Mouse (Mus musculus) forebrain, embryonic 15.5 days (tissue): ENCODE data around the gene Celf1. TPM values are rescaled to one million over a fixed set of nuclear protein-coding genes. Genes with fewer than 3 reads are reported as not detected.
A peak's percentile ranks its signal among the peaks of the same experiment; 100 is the strongest.

Source experiments
- ATAC-seq: fragments of 200-750 bp; cut with Nextera tagmentation; replicated peaks from 2 replicates; pipeline ENCODE4 v1.8.0; 2017; ENCODE audit warnings: mild to moderate bottlenecking, moderate TSS enrichment, moderate library complexity
- H3K27ac ChIP-seq: fragments of 300-500 bp; sonication (generic); replicated peaks from 2 replicates; pipeline ENCODE4 v1.5.1; 2015; ENCODE audit warnings: mild to moderate bottlenecking, inconsistent platforms
- H3K27me3 ChIP-seq: fragments of 300-500 bp; sonication (generic); 2 replicates; pipeline ENCODE4 v1.6.1; 2015; ENCODE audit warnings: inconsistent platforms
- H3K36me3 ChIP-seq: fragments of 300-500 bp; sonication (generic); 2 replicates; pipeline ENCODE4 v1.6.1; 2015; ENCODE audit warnings: mild to moderate bottlenecking, inconsistent platforms
- H3K4me1 ChIP-seq: fragments of 300-500 bp; sonication (generic); 2 replicates; pipeline ENCODE4 v1.6.1; 2015; ENCODE audit warnings: inconsistent platforms
- H3K4me2 ChIP-seq: fragments of 300-500 bp; sonication (generic); replicated peaks from 2 replicates; pipeline ENCODE4 v1.6.1; 2015; ENCODE audit warnings: mild to moderate bottlenecking, inconsistent platforms
- H3K4me3 ChIP-seq: fragments of 300-500 bp; sonication (generic); 2 replicates; pipeline ENCODE4 v1.5.1; 2015; ENCODE audit warnings: mild to moderate bottlenecking, inconsistent platforms
- H3K9ac ChIP-seq: fragments of 300-500 bp; sonication (generic); replicated peaks from 2 replicates; pipeline ENCODE4 v1.6.1; 2015; ENCODE audit warnings: mild to moderate bottlenecking, inconsistent platforms
- H3K9me3 ChIP-seq: fragments of 300-500 bp; sonication (generic); 2 replicates; pipeline ENCODE4 v1.6.1; 2016; ENCODE audit warnings: inconsistent platforms
- WGBS: fragments of 180-500 bp; shearing (Covaris S2); methylation state at CpG from one replicate; pipeline ENCODE4 v1.1.7; 2015; ENCODE audit warnings: mixed read lengths; 5-methylcytosine and 5-hydroxymethylcytosine counted together
- polyA plus RNA-seq: library from polyadenylated mRNA; unstranded; fragments of >200 nt; fragmentation: Nextera tagmentation; extraction: Ambion mirVana; gene quantifications from 2 replicates; pipeline ENCODE4 v1.2.1, GENCODE M21; 2015

The Celf1 gene
- polyA plus RNA-seq, 1 experiment from 2014 or later: 136 TPM

DNA sequence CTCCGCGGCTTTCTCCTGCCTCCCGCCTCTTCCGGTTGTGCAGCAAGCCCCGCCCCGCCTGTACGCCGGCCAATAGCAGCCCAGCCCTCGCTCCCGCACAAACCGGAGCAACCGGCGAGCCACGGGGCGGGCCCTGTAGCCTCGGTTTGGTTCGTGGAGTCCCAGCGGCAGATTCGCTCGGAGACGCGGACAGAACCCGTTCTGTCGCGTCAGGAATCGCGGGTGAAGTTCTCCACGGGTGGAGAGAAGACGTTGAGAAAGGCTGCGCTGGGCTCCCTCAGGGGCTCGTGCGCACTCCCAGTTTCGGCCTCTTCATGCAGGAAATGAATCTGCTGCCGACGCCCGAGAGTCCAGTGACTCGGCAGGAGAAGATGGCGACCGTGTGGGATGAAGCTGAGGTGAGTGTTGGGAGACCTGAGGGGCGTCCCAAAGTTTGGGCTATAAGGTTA, 113.8 kb downstream of the Celf1 start, which contains the start of gene Psmc3:
Psmc3 (plus strand) TSS at position 76 of the 449 bp plus-strand sequence.
- Histone ChIP-seq H3K9me3 (no peaks in the 10 kb centered on the region), H3K27me3 (no peaks in the 10 kb centered on the region), H3K9ac (peak within 1 kb of the TSS; percentile 79), H3K27ac (peak within 1 kb of the TSS; percentile 91), H3K36me3 (peaks cover 38% of the 10 kb centered on the region), H3K4me3 (peak within 1 kb of the TSS; percentile 78), H3K4me1 (peaks cover 18% of the 10 kb centered on the region), H3K4me2 (peak within 1 kb of the TSS; percentile 89)
- WGBS: under 1% methylated on average over 40 of the region's 40 CpGs
- ATAC-seq: peak; percentile 99

DNA sequence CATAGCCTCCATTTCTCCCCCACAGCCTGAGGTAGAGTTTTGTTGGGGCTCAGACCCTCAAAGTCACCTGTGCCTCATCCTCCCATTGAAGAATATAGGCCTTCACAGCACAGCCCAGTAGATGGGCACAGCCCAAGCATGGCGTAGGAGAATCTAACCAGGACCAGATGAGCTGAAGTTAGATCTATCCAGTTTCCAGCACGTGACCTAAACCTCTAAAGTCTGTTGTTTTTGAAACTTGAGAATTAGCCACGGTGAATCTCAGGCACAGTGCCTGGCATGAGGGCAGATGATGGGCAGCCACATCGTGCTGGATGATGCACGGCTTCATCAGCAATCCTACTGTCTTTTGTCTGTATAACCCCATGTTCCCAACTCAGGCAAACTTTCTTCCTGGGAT, 118.3 kb downstream of the Celf1 start:
- no peaks in the 10 kb centered on the region for H3K27me3 ChIP-seq
- no peak for ATAC-seq
- H3K4me3 ChIP-seq: no peak overlapping the region
- no peak overlapping the region for H3K9ac ChIP-seq
- H3K4me1 ChIP-seq: peaks cover 12% of the 10 kb centered on the region
- 91% methylated on average over 5 of the region's 5 CpGs for WGBS
- peaks cover 69% of the 10 kb centered on the region for H3K36me3 ChIP-seq
- no peaks in the 10 kb centered on the region for H3K9me3 ChIP-seq
- H3K27ac ChIP-seq: no peak overlapping the region
- no peak overlapping the region for H3K4me2 ChIP-seq

DNA sequence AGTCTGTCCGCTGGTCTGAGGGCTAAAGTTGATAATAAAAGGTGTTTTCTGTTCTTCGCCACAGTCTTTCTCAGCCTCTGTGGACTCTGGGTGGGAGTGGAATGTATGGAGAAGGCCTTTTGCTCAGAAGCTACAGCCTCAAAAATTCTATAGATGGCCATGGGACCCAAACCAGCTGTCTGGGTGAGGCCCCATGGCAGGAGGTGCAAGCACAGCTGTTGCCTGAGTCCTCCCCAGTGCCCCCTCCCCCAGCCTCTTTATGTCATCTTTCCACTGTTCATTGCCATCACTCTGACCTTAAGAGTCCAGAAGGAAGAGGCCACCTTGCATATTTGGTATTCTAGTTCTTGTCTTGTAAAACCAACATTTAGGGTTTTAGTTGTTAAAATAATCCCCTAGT, 119.2 kb downstream of the Celf1 start:
- Histone ChIP-seq H3K27ac (no peak overlapping the region), H3K27me3 (no peaks in the 10 kb centered on the region), H3K4me2 (no peak overlapping the region), H3K4me3 (no peak overlapping the region), H3K9ac (no peak overlapping the region), H3K9me3 (no peaks in the 10 kb centered on the region), H3K36me3 (peaks cover 78% of the 10 kb centered on the region), H3K4me1 (peaks cover 12% of the 10 kb centered on the region)
- WGBS: 100% methylated on average over 2 of the region's 2 CpGs
- ATAC-seq: no peak

DNA sequence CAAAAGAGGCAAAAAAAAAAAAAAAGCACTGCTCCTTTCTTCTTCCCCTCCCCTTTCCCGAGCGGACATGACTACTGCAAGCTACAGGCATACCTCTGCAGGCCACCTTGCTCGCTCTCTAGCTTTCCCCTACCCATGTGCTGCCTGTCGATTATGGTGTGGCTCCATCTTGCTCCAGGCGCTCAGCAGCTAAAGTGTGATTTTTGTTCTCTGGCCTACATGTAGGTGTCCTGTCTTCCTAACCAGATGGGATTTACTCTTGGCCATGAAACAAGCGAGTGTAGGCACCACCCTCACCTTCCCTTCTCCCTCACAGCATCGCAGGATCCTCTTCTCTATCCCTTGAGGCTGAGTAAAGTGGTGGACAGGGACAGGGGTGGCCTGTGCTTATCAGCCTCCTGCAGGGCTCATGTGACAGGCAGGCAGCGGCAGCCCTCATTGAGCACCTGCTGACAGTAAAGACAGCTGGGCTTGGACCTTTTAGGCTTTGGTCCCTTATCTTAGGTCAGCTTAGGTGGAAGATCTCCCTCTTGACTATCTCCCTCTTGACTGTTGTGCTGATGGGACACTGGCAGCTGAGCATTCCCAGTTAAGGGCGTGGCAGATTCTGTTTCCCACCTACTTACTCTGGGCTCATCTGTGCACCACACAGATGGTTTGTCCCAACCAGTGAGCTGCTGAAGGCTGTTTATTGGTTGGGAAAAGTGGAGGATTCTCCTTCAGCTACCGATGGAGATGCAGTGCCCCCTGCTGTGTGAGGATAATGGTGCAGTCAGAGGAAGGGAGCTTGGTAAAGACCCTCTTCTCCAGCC, 120.6 kb downstream of the Celf1 start:
- H3K4me2 ChIP-seq: no peak overlapping the region
- no peaks in the 10 kb centered on the region for H3K27me3 ChIP-seq
- H3K4me3 ChIP-seq: no peak overlapping the region
- H3K9ac ChIP-seq: no peak overlapping the region
- no peaks in the 10 kb centered on the region for H3K9me3 ChIP-seq
- ATAC-seq: peak; percentile 55
- no peak overlapping the region for H3K27ac ChIP-seq
- peaks cover 73% of the 10 kb centered on the region for H3K36me3 ChIP-seq
- no peaks in the 10 kb centered on the region for H3K4me1 ChIP-seq
- WGBS: 76% methylated on average over 10 of the region's 10 CpGs

DNA sequence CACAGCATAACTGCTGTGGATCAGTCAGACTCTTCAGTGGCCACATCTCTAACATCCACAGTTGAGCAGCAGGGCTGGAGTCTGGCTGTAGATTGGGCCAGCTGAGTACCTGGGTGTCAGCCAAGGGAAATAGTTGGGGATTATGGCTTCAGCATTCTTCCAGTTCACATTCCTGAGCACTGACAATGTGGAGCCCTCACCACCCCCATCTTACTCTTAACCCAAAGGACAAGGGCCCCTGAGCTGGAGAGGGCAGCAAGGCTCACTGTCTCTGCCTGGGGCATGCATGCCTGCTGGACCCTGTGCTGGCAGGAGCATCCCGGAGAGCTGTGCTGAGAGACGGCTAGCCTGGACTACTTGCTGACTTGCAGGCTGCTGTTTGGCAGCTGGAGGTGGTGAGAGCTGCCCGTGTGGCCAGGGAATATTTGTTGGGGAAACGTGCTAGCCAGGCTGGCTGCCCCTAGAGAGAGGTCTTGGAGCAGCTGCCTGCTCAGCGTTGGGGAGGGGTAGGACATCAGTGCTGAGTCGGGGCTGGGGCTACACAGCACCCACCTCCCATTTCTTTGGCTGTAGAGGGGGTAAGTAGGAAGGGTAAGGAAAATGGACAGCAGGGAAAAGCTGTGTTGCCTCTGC, 121.8 kb downstream of the Celf1 start:
- H3K36me3 ChIP-seq: peaks cover 61% of the 10 kb centered on the region
- H3K4me2 ChIP-seq: no peak overlapping the region
- no peak overlapping the region; the same call in 1 of the 2 replicates for H3K27ac ChIP-seq
- no peaks in the 10 kb centered on the region for H3K4me1 ChIP-seq
- H3K4me3 ChIP-seq: no peak overlapping the region
- no peaks in the 10 kb centered on the region for H3K27me3 ChIP-seq
- H3K9me3 ChIP-seq: no peaks in the 10 kb centered on the region
- H3K9ac ChIP-seq: no peak overlapping the region
- 90% methylated on average over 6 of the region's 6 CpGs for WGBS
- no peak for ATAC-seq

DNA sequence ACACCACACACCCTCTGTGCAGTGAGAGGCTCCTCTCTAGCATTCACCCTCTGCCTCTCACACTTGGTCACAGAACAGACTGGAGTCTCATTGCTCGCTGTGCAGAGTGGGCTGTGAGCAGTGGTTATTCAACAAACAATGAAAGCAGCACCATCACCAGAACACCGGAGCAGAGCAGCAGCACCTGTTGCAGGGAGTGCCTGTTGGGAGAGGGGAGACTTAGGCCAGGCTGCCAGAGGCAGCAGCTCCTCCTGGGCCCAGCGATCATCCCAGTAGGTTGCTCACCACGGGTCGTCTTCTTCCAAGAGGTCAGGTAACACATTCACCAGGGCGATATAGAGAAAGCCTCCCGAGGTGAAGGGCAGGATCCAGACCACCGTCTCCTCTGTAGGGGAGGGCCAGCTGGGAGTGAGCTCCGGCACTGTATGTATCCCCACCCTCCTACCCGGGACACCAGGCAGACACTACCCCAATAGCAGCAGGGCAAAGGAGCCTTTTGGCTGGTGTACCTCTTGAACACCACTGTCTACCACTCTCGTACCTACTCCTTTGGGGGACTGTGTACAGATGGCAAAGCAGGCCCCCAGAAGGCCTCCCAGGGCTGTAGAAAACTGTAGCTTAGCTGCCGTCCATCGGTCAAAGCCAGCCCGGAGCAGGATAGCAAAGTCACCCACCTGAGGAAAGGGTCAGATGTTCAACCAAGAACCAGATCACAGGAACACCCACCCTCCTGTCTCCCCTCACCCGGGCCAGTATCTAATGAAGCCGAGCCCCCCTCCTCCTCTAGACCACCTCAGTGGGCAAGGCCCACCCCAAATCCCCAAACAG, 122.8 kb downstream of the Celf1 start:
- WGBS: 92% methylated on average over 16 of the region's 16 CpGs

DNA sequence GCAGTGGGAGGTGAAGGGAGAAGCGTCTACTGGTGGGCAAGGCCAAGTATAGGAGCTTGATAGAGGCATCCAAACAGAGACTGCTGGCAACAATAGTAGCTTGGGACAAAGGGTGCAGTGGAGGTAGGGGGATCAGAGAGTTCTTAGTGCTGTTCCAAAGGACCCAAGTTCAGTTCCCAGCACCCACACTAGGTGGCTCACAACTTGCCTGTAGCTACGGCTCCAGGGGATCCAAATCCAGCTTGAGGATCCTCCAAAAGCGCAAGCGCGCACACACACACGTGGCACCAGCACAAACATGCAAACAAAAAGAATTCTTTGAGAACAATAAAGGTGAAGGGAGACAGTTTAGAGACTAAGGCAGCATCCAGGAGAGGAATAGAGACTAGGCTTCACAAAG, 124.0 kb downstream of the Celf1 start:
- WGBS: 80% methylated on average over 6 of the region's 6 CpGs
- Histone ChIP-seq H3K9ac (no peak overlapping the region), H3K4me2 (no peak overlapping the region), H3K27me3 (no peaks in the 10 kb centered on the region), H3K36me3 (peaks cover 43% of the 10 kb centered on the region), H3K9me3 (no peaks in the 10 kb centered on the region), H3K4me3 (no peak overlapping the region), H3K4me1 (peaks cover 10% of the 10 kb centered on the region), H3K27ac (no peak overlapping the region)
- ATAC-seq: no peak

More for the DNA sequence above, 122.8 kb downstream of the Celf1 start:
- Histone ChIP-seq H3K4me3 (no peak overlapping the region), H3K9me3 (no peaks in the 10 kb centered on the region), H3K4me2 (no peak overlapping the region), H3K36me3 (peaks cover 55% of the 10 kb centered on the region), H3K4me1 (no peaks in the 10 kb centered on the region), H3K27ac (no peak overlapping the region), H3K9ac (no peak overlapping the region), H3K27me3 (no peaks in the 10 kb centered on the region)
- no peak for ATAC-seq

DNA sequence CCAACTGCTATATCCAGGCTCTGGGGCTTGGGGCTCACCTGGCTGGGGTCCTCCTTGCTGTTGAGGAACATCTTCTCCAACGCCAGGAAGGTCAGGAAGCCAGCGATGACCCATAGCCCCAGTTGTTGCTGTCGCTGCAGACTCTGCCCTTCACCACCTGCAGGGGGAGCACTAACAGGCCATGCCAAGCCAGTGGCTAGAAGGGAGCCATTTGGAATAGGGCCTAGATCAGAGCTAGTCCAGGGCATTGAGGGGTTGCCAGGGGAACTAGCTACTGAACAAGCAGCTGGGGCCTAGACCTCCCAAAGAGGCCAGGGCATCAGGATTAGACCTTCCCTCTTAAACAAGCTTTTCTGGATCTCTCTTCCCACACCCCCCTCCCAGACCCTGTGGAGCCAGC, 125.4 kb downstream of the Celf1 start:
- no peak for ATAC-seq
- WGBS: 51% methylated on average over 3 of the region's 3 CpGs

DNA sequence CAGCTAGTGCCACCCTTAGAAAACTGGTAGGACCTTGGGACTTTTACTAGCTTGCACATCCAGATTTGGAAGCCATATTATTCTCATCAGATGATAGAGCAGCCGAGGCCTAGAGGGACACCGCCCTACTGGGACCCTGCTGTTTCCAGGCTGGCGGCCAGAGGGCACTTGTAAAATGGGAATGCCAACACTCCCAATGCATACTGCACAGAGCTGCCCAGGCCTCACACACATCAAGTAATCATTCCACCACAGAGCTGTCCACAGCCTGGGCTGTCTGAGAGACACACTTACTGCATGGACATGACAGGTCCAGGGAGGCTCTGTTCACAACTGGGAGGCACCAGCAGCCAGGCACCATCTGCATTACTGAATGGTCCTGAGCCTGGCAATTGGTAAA, 126.3 kb downstream of the Celf1 start:
- no peak overlapping the region for H3K4me3 ChIP-seq
- ATAC-seq: no peak

More for the DNA sequence above, 125.4 kb downstream of the Celf1 start:
- Histone ChIP-seq H3K27ac (no peak overlapping the region), H3K4me1 (peaks cover 15% of the 10 kb centered on the region), H3K4me2 (no peak overlapping the region), H3K4me3 (no peak overlapping the region), H3K27me3 (no peaks in the 10 kb centered on the region), H3K9ac (no peak overlapping the region), H3K9me3 (no peaks in the 10 kb centered on the region), H3K36me3 (peaks cover 37% of the 10 kb centered on the region)

DNA sequence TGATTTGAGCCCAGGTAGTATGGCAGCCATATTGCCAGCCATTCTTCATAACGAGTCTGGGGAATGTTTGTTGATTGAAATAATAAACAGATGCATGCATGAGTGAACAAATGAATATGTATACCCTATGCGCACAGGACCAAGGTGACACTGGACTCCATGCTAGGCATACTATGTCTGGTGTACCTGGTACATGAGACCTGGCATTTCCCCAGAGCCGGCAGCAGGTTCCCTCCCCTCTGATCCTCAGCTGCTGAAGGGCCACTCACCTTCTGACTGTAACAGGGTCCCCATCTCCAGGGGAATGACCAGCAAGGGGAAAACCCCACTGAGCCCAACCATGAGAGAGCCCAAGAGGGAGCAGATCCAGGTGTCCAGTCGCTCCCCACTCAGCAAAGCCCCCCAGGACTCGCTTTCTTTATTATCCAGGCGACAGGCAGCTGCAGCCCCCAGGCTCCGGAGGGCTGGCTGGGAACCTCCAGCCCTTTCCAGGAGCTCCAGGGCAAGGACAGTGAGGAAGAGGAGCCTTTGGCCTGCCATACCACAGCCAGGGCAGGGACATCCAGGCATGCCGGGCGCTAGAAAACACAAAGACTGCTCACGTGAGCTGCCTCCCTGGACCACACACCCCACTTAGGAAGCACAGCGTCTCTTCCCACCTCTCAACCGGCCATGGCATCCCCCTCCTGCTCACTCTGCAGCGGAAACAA, 128.1 kb downstream of the Celf1 start:
- H3K9ac ChIP-seq: peak overlapping the region; percentile 70; the same call in 1 of the 2 replicates
- no peaks in the 10 kb centered on the region for H3K27me3 ChIP-seq
- peak overlapping the region; percentile 58 for H3K4me2 ChIP-seq
- H3K4me3 ChIP-seq: no peak overlapping the region; the same call in 1 of the 2 replicates
- peaks cover 26% of the 10 kb centered on the region for H3K4me1 ChIP-seq
- no peak for ATAC-seq
- H3K27ac ChIP-seq: no peak overlapping the region
- H3K36me3 ChIP-seq: peaks cover 16% of the 10 kb centered on the region; the same call in 1 of the 2 replicates
- no peaks in the 10 kb centered on the region for H3K9me3 ChIP-seq
- WGBS: 52% methylated on average over 13 of the region's 13 CpGs

More for the DNA sequence above, 126.3 kb downstream of the Celf1 start:
- no peak overlapping the region for H3K9ac ChIP-seq
- H3K4me2 ChIP-seq: no peak overlapping the region
- H3K27me3 ChIP-seq: no peaks in the 10 kb centered on the region
- H3K4me1 ChIP-seq: peaks cover 23% of the 10 kb centered on the region
- peaks cover 34% of the 10 kb centered on the region for H3K36me3 ChIP-seq
- no peak overlapping the region for H3K27ac ChIP-seq
- no peaks in the 10 kb centered on the region for H3K9me3 ChIP-seq
- whole genome bisulfite sequencing: 80% methylated on average over 3 of the region's 3 CpGs

DNA sequence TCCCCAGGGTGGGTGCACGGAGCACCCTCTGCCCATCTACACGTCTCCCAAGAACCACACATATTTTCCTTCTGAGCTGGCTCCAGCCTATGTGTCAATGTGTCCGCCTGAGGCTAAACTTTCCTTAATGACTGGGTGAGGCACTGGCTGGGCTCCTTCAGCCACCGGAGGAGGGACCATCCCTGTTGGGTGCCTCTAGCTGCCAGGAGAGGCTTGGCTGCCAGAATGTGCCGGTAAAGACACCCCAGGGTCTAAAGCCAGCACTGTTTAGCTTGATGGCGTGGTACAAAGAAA, 128.6 kb downstream of the Celf1 start:
- H3K4me2 ChIP-seq: peak overlapping the region; percentile 58
- no peaks in the 10 kb centered on the region for H3K9me3 ChIP-seq
- no peaks in the 10 kb centered on the region for H3K27me3 ChIP-seq
- H3K4me3 ChIP-seq: peak overlapping the region; percentile 74
- H3K9ac ChIP-seq: peak overlapping the region; percentile 70; the same call in 1 of the 2 replicates
- 48% methylated on average over 6 of the region's 6 CpGs for WGBS
- H3K27ac ChIP-seq: no peak overlapping the region
- H3K36me3 ChIP-seq: peaks cover 11% of the 10 kb centered on the region; the same call in 1 of the 2 replicates
- peaks cover 26% of the 10 kb centered on the region for H3K4me1 ChIP-seq
- ATAC-seq: no peak
